Mouse (Mus musculus) embryonic fibroblast, embryonic 13.5 days (primary cell): ENCODE data around the gene Aff4. TPM values are rescaled to one million over a fixed set of nuclear protein-coding genes. Genes with fewer than 3 reads are reported as not detected.
"Not testable (repeated sequence)": the region's sequence is repeated elsewhere in the genome, so short reads cannot be mapped to it uniquely, and the experiment has no call there.

Experiments
- H3K27ac ChIP-seq: 2 replicates; pipeline ENCODE4 v1.5.1; 2012; ENCODE audit warnings: low read length, control low read depth, inconsistent platforms; ENCODE audit not compliant: insufficient read depth
- H3K4me1 ChIP-seq: 2 replicates; pipeline ENCODE4 v1.6.1; 2011; ENCODE audit warnings: low read length; ENCODE audit not compliant: control insufficient read depth, insufficient read depth
- H3K4me3 ChIP-seq: 2 replicates; pipeline ENCODE4 v1.5.1; 2011; ENCODE audit warnings: mild to moderate bottlenecking, control low read depth, low read length; ENCODE audit not compliant: insufficient read depth
- CTCF ChIP-seq: IDR thresholded peaks from 2 replicates; pipeline ENCODE4 v1.5.1; 2011; ENCODE audit warnings: mild to moderate bottlenecking, control low read depth, low read length, moderate library complexity, borderline replicate concordance; ENCODE audit not compliant: insufficient read depth
- POLR2A ChIP-seq: IDR thresholded peaks from 2 replicates; pipeline ENCODE4 v1.6.1; 2011; ENCODE audit warnings: low read depth, mild to moderate bottlenecking, control low read depth, low read length, moderate library complexity
- polyA plus RNA-seq: library from polyadenylated mRNA; stranded (reverse); fragments of >200 nt; gene quantifications from 2 replicates; pipeline ENCODE4 v1.2.4, GENCODE M21; 2011; ENCODE audit warnings: low read depth; ENCODE audit not compliant: missing spikeins, insufficient read length

The Aff4 gene
- 317 and 343 TPM in 2 replicates for polyA plus RNA-seq

DNA sequence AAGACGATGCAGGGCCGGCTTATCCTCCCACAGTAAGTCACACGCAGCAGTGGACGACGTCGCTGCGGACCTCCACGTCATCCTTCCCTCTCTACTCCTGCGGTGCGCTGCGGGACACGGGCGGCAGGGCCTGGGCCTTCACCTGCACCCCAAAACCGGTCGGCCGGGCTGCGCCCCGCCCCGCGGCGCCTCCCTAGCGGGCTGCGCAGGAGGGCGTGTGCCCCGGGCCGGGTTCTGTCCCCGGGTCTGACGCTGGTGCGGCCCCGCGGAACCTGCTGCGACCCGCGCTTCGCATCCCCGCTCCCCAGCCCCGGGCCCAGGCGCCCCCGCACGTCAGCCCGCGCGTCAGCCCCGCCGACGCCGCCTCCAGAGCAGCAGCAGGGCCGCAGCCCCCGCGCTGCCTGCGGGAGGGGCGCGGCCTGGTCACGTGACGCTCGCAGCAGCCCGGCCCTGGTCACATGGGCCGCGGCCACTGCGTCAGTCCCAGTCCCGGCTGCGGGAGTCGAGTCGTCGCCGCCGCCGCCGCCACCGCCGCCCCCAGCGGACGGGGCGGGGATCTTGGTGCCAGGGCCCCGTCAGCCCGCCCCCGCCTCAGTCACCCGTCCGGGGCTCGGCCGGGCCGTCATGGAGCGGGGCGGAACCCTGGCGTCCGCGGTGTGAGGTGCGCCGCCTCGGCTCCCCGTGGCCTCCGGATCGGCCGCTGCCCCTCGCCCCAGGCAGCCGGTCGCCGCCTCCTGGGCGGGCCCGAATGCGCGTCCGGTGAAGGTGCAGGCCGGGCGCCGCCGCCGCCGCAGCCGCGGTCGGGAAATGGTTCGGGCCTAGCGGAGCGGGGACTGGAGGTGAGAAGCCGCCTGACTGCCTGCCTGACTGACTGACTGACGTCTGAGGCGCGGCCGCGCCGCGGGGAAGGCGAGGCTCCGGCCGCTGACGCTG is at the start of gene Aff4:
Gene Aff4 (plus strand): TSS at position 543 of the 933 bp plus-strand sequence.
- Histone ChIP-seq H3K4me3 (peak within 1 kb of the TSS; percentile 97), H3K27ac (peak within 1 kb of the TSS; percentile 99), H3K4me1 (no peaks in the 10 kb centered on the region)
- TF ChIP-seq POLR2A (peak; percentile 64), CTCF (no peak)

DNA sequence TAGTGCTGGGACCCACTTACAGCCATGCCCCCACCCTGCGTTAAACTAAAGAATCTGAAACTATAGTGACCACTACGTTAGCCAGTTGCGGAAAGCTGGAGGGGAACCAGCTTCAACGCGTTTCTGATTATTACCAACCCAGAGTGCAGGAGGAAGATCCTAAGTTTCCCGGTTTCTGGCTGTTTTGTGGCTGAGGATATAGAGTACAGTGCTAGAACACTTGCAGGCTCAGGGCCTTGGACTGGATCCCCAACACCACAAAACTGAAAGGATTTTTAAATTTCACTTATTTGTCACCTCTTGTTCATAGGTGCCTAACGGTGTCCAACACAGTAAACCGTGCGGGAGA is 49.5 kb upstream of the Aff4 start:
- TF ChIP-seq CTCF (no peak), POLR2A (no peak; the same call in 1 of the 2 replicates)
- H3K4me1 ChIP-seq: peaks cover 10% of the 10 kb centered on the region
- H3K27ac ChIP-seq: peak overlapping the region; percentile 99
- peak overlapping the region; percentile 37 for H3K4me3 ChIP-seq

DNA sequence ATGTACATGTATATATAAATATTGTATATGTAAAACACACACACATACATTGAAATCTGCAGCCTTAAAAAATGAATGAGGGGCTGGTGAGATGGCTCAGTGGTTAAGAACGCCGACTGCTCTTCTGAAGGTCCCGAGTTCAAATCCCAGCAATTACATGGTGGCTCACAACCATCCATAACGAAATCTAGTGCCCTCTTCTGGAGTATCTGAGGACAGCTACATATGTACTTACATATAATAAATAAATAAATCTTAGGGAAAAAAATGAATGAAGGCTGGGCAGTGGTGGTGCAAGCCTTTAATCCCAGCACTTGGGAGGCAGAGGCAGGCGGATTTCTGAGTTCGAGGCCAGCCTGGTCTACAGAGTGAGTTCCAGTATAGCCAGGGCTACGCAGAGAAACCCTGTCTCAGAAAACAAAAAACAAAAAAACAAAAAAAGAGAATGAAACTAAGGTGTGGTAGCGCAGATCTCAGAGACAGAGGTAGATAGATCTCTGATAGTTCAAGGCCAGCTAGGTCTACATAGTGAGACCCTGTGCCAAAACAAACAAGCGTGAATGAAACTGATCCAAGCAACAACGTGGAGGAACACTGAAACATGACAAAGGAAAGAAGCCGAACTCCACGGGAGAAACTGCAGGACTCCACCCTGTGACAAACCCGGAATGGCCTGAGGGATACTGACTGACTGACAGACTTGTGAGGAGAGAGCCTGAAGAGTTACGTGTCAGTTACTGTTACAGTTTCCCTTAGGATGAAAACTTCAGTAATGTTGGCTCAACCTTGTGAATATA is 46.4 kb upstream of the Aff4 start:
- H3K4me3 ChIP-seq: no peak overlapping the region
- TF ChIP-seq CTCF: no peak
- no peak for TF ChIP-seq POLR2A
- no peak overlapping the region for H3K27ac ChIP-seq
- peaks cover 19% of the 10 kb centered on the region for H3K4me1 ChIP-seq

DNA sequence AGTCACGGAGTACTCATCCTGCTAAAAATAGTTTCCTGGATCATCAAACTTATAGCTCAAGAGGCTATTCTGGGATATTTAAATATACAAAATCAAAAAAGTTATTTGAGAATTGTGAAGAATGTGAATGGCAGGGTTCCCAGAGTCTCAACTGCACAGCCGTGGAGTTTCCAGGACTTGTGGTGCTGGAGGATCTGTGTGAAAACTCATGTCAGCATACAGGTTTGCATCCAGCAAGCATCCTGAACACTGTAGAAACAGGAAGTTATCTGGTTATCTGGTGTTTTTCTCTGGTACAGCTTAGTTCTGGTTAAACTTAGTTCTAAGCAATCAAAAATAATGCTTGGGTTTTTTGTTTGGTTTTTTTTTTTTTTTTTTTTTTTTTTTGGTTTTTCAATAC is 43.7 kb upstream of the Aff4 start:
- H3K4me3 ChIP-seq: no peak overlapping the region
- peaks cover 13% of the 10 kb centered on the region for H3K4me1 ChIP-seq
- TF ChIP-seq CTCF: no peak
- TF ChIP-seq POLR2A: no peak
- peak overlapping the region; percentile 98 for H3K27ac ChIP-seq

DNA sequence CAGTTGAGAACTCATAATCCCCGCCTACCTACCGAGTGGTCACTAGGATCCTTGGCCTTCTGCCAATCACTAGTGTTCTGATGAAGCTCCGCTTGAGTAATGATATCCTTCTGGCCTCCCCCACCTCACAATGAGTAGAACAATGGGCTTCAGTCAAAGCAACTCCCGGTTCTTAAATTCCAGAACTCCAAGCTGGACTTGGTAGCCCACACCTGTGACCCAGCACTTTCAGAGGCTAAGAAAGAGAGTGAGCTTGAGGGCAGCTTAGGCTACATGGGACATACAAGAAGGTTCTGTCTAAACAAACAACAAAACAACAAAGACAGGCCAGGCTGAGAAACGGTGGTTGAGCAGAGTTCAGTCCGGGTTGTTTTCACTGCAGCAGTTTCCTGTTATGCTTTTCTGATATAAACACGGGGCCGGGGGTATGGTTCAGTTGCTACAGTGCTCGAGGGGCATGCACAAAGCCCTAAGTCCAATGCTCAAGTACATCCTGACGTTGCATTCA is 43.0 kb upstream of the Aff4 start:
- peaks cover 13% of the 10 kb centered on the region for H3K4me1 ChIP-seq
- peak overlapping the region; percentile 98 for H3K27ac ChIP-seq
- TF ChIP-seq POLR2A (no peak), CTCF (no peak)
- no peak overlapping the region for H3K4me3 ChIP-seq

DNA sequence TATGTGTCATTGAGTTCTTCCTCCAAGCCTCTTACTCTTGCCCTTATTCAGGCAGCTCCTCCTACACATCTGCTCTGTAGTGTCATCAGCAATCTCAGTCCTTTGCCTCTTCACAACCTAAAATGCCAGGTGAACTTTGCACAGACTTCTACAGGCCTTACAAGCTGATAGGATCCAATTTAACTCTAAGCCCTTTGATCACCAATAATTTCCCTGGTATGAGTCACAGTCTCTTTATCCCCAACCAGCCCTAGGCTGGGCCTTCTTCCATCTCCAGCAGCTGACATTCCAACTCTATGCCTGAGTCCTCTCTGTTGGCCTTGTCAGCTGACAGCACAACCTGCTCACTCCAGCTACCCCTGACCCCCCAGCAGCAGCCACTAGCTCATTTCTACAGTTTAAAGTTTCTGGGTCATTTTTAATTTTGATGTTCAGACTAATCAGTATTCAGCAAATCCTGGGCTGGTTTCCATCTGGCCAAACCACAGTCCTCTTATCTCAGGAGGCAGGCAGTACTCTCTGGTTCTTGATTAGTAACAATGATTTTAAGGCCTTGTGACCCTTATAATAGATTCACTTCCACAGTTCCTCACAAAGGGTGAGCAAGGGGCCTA is 42.3 kb upstream of the Aff4 start:
- peak overlapping the region; percentile 98 for H3K27ac ChIP-seq
- H3K4me1 ChIP-seq: peaks cover 13% of the 10 kb centered on the region
- TF ChIP-seq POLR2A (no peak), CTCF (no peak)
- H3K4me3 ChIP-seq: no peak overlapping the region

DNA sequence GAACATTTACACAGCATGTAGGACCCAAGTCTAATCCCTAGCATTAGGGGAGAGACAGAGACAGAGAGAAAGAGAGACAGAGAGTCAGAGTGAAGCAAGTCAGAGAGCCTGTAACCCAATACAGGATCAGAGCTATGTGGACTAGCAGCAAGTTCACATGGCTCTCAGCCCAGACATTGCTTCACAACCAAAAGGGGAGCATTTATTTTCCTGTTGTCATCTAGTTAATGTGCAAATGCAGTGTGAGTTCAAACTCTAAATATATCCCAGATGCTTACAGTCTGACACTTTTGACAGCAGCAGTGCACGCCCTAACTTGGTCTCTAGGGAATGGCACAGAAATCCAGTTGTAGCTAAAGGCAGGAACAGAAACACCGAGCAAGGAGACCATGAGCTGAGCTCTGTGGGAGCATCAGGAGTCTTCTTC is 41.7 kb upstream of the Aff4 start:
- H3K27ac ChIP-seq: peak overlapping the region; percentile 98
- peaks cover 13% of the 10 kb centered on the region for H3K4me1 ChIP-seq
- H3K4me3 ChIP-seq: no peak overlapping the region
- TF ChIP-seq CTCF (no peak), POLR2A (no peak)

DNA sequence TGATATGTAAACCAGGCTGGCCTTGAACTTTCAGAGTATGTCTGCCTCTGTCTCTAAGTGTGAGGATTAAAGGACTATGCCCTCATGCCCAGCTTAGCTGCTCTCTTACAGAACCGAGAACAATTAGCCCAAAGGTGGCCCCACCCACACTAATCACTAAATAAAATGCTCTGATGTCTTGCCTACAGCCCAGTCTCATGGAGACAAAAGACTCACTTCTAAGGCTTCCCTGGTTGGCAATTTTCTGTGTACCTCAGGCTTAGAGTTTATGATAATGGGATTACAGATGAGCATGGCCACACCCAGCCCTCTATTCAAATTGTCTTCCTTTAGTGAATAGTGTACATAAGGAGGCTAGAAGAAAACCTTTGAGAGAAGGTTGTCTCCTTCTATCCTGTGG is 39.2 kb upstream of the Aff4 start:
- Histone ChIP-seq H3K27ac (peak overlapping the region; percentile 62), H3K4me3 (no peak overlapping the region), H3K4me1 (peaks cover 13% of the 10 kb centered on the region)
- TF ChIP-seq CTCF: no peak

DNA sequence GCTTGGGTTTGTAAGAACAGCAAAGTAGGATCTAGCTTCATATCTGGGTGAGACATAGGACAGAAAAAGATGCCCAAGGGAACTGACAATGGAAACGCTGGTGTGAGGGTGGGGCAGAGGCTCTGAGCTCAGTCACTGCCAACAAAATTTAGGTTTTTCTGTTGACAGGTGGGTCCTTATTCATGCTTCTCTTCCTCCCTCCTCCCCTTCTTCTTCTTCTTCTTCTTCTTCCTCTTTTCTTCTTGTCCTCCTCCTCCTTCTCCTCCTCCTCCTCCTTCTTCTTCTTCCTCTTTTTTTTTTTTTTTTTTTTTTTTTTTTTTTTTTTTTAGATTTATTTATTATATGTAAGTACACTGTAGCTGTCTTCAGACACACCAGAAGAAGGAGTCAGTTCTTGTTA is 37.8 kb upstream of the Aff4 start:
- H3K4me1 ChIP-seq, H3K4me3 ChIP-seq, H3K27ac ChIP-seq: not testable (repeated sequence)

DNA sequence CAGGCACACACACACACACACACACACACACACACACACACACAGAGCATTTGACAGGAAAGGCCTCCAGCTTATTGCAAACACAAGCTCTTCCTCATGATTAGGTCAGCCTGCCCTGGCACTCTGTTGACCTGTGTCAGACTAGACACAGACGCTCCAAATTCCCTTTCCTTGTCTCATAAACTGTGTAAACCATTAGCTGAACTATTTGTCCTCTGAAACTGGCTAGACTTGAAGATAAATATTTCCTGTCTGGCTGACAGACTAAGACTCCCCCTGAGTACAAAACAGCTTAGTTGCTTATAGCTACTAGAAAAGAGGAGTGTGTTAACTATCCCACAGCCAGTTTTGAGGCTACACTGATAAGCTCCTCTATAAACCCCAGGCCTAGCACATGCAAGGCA is 35.9 kb upstream of the Aff4 start:
- H3K4me1 ChIP-seq: no peaks in the 10 kb centered on the region; the same call in 1 of the 2 replicates
- H3K4me3 ChIP-seq: no peak overlapping the region
- TF ChIP-seq POLR2A (no peak), CTCF (no peak)
- H3K27ac ChIP-seq: peak overlapping the region; percentile 82
